Mouse (Mus musculus): ENCODE data around the gene Cry2. TPM values are rescaled to one million over a fixed set of nuclear protein-coding genes. Genes with fewer than 3 reads are reported as not detected.
A peak's percentile ranks its signal among the peaks of the same experiment; 100 is the strongest.

Cry2 gene
- polyA plus RNA-seq, 1 experiment from 2014 or later: 49.0 TPM

DNA sequence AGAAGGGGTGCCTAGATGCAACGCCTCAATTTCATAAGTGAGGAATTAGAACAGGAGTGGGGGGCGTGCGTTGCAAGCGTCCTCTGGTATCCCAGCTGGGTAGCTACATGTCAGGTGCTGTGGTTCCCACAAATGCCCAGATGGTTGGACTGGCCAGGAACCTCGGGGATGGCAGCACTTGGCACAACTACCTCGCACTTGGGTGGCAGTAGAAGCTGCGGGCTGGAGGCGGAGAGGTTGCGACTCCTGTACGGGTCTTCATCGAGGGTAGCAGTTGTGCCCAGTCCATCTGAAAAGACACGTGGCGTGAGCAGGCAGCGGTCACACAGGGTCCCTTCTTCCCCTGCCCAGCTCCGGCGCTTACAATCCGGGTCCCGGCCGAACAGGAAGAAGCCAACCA lies 63.5 kb downstream of the Cry2 start:
- WGBS: 12% methylated on average over 19 of the region's 19 CpGs
- H3K4me3 ChIP-seq: peak overlapping the region; percentile 33
- ATAC-seq (replicated peaks): no peak
- H3K9ac ChIP-seq: 0 out of 2 replicates have a peak overlapping the region, but pooled peaks have one; percentile 9
- H3K9me3 ChIP-seq: no peaks in the 10 kb centered on the region
- no peaks in the 10 kb centered on the region for H3K36me3 ChIP-seq (replicated peaks)
- H3K27ac ChIP-seq: no peak overlapping the region
- H3K4me1 ChIP-seq: peaks cover 42% of the 10 kb centered on the region
- H3K4me2 ChIP-seq: peak overlapping the region; percentile 59
- H3K27me3 ChIP-seq (replicated peaks): peaks cover 27% of the 10 kb centered on the region

DNA sequence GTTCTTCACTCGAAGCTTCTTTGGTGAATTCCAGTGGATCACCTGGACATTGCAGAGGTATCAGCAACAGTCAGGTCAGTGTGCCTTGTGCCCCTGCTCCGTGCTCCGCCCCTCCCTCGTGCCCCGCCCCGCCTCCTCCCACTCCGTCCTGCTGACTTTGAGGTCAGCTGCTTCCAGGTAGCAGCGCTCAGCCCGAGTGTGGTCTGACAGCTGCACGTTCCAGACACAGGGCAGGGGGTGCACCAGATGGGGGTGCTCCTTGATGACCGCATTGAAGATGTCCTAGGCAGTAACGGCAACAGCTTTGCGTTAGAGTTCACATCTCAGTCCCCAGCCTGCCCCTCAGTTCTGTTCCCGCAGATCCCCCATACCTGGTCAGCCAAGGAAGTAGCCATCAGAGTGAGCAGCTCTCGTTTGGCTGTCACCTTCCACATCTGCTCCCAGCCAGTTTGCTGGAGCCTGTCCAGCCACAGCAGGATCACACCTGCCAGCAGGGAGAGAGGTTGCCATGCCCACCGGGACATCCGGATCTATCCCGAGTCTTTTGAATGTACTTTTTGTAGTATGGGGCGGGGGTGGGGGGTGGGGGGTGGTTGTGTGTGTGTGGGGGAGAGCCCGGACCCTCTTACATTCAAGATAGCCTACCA lies 66.3 kb downstream of the Cry2 start:
- Histone ChIP-seq H3K4me2 (no peak overlapping the region), H3K36me3 (replicated peaks) (peaks cover 6% of the 10 kb centered on the region; the same call in 1 of the 2 replicates), H3K27me3 (replicated peaks) (peaks cover 27% of the 10 kb centered on the region), H3K4me3 (no peak overlapping the region), H3K27ac (no peak overlapping the region), H3K9me3 (no peaks in the 10 kb centered on the region), H3K4me1 (peaks cover 24% of the 10 kb centered on the region), H3K9ac (no peak overlapping the region)
- no peak for ATAC-seq (replicated peaks)
- 56% methylated on average over 20 of the region's 20 CpGs for WGBS

DNA sequence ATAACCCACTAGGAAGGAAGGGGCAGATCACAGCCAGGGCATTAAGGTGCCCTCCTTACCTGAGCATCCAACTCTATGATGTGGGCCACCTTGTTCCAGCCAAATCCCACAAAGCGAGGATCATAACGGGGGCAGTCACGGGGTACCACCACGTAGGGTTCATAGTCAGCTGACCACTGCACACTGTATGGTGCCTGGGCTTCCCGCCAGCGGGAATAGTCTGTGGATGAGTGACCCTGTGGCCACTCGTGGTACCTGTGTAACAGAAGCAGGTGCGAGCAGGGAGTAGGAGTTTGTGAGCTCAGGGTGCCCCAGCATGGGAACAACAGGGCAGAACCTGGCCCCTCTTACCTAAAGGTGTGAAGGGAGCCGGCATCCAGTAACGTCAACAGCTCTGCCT lies 68.3 kb downstream of the Cry2 start:
- Histone ChIP-seq H3K9me3 (no peaks in the 10 kb centered on the region), H3K36me3 (replicated peaks) (peaks cover 6% of the 10 kb centered on the region; the same call in 1 of the 2 replicates), H3K4me1 (peaks cover 5% of the 10 kb centered on the region), H3K9ac (no peak overlapping the region), H3K4me3 (no peak overlapping the region), H3K27me3 (replicated peaks) (peaks cover 17% of the 10 kb centered on the region), H3K27ac (no peak overlapping the region), H3K4me2 (no peak overlapping the region)
- 94% methylated on average over 10 of the region's 10 CpGs for WGBS
- no peak for ATAC-seq (replicated peaks)

DNA sequence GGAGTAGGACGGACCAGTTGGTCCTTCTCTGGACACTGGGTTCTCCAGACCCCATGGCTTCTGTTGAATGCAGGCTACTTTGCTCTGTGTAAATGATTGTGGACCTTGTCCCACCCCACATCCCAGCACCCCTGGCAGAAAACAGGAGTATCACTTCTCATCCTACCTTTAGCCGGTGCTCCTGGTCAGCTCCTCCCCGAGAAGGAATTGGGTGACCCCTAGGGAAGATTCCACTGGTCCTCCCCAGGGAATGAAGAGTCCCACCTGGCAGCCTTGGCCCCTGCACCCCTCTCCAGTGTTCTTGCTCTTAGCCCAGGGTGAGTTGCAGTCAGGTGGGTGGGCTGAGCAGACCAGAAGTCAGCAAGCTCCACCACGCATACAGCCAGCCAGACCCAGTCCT lies 69.8 kb downstream of the Cry2 start:
- peaks cover 3% of the 10 kb centered on the region; the same call in 1 of the 2 replicates for H3K27me3 ChIP-seq (replicated peaks)
- 89% methylated on average over 4 of the region's 4 CpGs for WGBS
- H3K4me2 ChIP-seq: no peak overlapping the region
- no peak overlapping the region for H3K9ac ChIP-seq
- no peak overlapping the region for H3K4me3 ChIP-seq
- no peak for ATAC-seq (replicated peaks)
- H3K4me1 ChIP-seq: no peaks in the 10 kb centered on the region
- H3K9me3 ChIP-seq: no peaks in the 10 kb centered on the region
- peaks cover 17% of the 10 kb centered on the region; the same call in 1 of the 2 replicates for H3K36me3 ChIP-seq (replicated peaks)
- no peak overlapping the region for H3K27ac ChIP-seq

DNA sequence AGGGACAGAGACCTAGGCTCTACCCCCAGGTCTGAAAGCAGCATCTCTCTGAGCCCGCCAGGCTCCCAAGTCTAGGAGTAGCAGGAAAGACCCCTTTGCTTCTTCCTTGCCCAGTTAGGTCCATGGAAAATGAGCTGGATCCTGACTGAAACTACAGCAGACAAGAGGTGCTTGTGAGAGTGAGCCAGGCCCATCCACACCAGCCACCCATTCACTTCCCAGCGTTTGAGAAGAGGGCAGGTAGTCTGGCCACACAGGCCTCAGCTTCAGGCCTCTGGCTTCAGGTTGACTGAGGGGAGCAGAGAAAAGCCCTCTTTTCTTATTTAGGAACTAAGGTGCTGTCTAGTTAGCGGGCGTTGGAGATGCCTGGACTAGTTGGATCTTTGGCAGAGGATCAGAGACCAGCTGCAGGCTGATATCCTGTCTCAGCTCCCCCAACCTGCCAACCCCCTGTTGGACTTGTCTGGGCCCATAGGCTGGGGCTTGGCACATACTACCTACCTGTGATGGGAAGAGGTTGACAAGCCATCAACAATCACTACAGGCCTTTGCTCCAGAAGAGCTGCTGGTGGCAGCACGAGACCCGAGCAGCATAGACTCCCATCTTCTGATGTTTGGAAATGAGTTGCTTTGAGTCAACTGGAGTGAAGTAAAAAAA lies 71.1 kb downstream of the Cry2 start:
- 94% methylated on average over 6 of the region's 6 CpGs for WGBS
- Histone ChIP-seq H3K27me3 (replicated peaks) (no peaks in the 10 kb centered on the region), H3K4me3 (no peak overlapping the region), H3K27ac (no peak overlapping the region), H3K4me1 (no peaks in the 10 kb centered on the region), H3K4me2 (no peak overlapping the region), H3K36me3 (replicated peaks) (peaks cover 25% of the 10 kb centered on the region; the same call in 1 of the 2 replicates), H3K9ac (no peak overlapping the region), H3K9me3 (no peaks in the 10 kb centered on the region)
- ATAC-seq (replicated peaks): no peak

DNA sequence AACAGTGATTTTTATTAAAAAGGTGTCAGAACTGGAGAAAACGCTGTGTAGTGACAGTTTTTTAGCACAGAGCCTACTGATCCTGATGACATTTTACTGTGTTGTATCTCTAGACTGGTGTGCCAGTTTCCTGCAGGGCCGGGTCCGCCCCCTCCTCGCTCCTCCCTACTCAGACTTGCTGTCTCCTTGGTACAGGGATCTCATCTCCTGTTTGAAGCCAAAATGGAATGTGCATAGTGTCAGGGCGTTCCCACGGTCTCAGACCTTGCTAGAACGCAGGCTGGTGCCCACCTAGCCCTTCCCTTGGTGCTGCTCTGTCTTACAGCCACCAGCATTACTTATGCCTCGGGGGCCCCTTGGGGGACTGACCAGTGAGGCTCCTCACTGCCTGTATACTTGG lies 72.0 kb downstream of the Cry2 start:
- WGBS: 84% methylated on average over 8 of the region's 8 CpGs
- no peaks in the 10 kb centered on the region for H3K27me3 ChIP-seq (replicated peaks)
- H3K4me3 ChIP-seq: no peak overlapping the region
- ATAC-seq (replicated peaks): no peak
- H3K36me3 ChIP-seq (replicated peaks): peaks cover 31% of the 10 kb centered on the region; the same call in 1 of the 2 replicates
- H3K4me2 ChIP-seq: no peak overlapping the region
- no peak overlapping the region for H3K27ac ChIP-seq
- no peak overlapping the region for H3K9ac ChIP-seq
- no peaks in the 10 kb centered on the region for H3K4me1 ChIP-seq
- no peaks in the 10 kb centered on the region for H3K9me3 ChIP-seq

DNA sequence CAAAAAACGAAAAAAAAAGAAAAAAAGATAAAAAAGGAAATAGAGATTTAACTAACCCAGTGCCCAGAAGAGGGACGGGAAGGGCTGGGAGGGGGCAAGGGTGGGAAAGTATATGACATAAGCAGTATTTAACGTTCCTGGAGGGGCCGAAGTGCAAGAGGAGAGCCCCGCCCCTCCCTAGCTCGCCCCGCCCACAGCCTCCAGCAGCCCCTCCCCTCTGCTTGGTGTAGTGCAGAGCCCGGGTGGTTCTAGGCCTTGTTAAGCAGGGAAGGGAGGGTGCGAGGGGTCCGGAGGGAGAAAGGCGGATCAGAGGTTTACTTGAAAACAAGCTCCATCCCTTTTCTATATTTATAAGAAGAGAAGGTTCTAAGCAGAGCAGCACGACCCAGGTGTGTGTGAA lies 73.0 kb downstream of the Cry2 start:
- H3K9me3 ChIP-seq: no peaks in the 10 kb centered on the region
- no peak overlapping the region for H3K9ac ChIP-seq
- ATAC-seq (replicated peaks): no peak
- no peaks in the 10 kb centered on the region for H3K27me3 ChIP-seq (replicated peaks)
- H3K27ac ChIP-seq: no peak overlapping the region
- no peak overlapping the region for H3K4me2 ChIP-seq
- WGBS: 20% methylated on average over 12 of the region's 12 CpGs
- H3K4me3 ChIP-seq: no peak overlapping the region
- peaks cover 36% of the 10 kb centered on the region; the same call in 1 of the 2 replicates for H3K36me3 ChIP-seq (replicated peaks)
- no peaks in the 10 kb centered on the region for H3K4me1 ChIP-seq

DNA sequence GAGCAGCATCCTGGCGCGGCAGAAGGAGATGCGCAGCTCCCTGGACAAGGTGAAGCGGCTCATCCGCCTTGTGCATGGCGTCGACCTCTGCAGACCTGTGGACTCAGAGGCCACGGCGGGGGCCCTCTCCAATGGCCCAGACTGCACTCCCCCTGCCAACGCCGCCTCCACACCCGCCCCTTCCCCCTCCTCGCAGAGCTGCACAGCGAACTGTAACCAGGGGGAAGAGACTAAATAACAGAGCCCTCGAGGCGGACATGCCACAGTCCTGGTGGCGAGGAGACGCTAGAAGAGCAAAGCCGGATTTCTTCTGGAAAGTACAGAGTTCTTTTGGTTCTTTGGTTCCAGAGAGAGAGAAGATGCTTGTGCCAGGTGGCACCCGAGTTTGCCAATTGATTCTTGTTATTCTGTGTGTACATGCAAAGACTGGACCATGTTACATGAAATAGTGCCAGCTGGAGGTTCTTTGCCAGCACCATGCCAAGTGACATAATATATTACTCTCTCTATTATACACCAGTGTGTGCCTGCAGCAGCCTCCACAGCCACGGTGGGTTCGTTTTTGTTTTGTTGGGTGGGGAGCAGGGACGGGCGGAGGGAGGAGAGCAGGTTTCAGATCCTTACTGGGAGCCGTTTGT lies 73.5 kb downstream of the Cry2 start:
- Histone ChIP-seq H3K36me3 (replicated peaks) (peaks cover 37% of the 10 kb centered on the region; the same call in 1 of the 2 replicates), H3K9ac (no peak overlapping the region), H3K4me2 (no peak overlapping the region), H3K4me3 (no peak overlapping the region), H3K27me3 (replicated peaks) (no peaks in the 10 kb centered on the region), H3K9me3 (no peaks in the 10 kb centered on the region), H3K4me1 (no peaks in the 10 kb centered on the region), H3K27ac (no peak overlapping the region)
- WGBS: 72% methylated on average over 25 of the region's 25 CpGs
- no peak for ATAC-seq (replicated peaks)

DNA sequence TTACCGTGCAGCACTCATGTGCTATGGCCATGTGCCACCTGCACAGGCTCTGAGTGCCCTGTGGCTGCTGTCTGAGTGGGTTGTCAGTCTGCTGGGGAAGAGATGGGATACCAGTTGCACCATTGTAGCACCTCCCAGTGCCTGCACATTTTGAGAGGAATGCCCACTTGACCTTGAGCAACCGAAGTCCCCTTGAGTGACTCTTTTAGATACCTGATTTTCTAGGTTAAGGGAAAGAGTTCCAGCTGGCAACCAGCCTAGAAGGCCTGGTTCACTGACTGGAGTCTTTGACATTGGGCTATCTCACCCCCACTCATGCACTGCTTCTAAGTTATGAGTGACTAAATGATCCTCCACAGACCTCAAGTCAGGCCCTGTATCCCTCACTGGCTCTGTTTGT lies 74.5 kb downstream of the Cry2 start:
- Histone ChIP-seq H3K4me1 (no peaks in the 10 kb centered on the region), H3K9me3 (no peaks in the 10 kb centered on the region), H3K36me3 (replicated peaks) (peaks cover 37% of the 10 kb centered on the region; the same call in 1 of the 2 replicates), H3K9ac (no peak overlapping the region), H3K4me3 (no peak overlapping the region), H3K27ac (no peak overlapping the region), H3K27me3 (replicated peaks) (no peaks in the 10 kb centered on the region), H3K4me2 (no peak overlapping the region)
- no peak for ATAC-seq (replicated peaks)
- 88% methylated on average over 2 of the region's 2 CpGs for WGBS

DNA sequence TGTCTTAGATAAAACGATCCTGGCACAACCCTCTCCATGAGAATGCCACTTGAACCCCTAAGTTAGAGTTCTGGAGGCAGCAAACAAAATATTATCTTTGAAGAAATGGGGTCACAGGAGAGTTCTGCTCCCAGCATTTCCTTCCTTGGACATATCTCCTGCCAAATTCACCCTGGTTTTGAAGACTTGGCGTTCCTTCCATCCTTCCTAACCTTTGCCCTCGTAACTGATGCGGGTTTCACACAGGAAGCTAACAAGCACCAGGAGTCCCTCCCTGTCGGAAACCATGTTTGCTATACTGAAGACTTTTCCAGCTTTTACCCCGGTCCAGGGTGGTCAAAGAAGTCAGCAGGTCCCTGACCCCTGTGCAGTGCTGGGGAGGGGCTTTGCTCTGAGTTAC lies 79.6 kb downstream of the Cry2 start:
- H3K36me3 ChIP-seq (replicated peaks): peaks cover 51% of the 10 kb centered on the region; the same call in 1 of the 2 replicates
- no peak overlapping the region for H3K4me2 ChIP-seq
- 77% methylated on average over 6 of the region's 6 CpGs for WGBS
- H3K9ac ChIP-seq: no peak overlapping the region
- no peak for ATAC-seq (replicated peaks)
- H3K9me3 ChIP-seq: no peaks in the 10 kb centered on the region
- no peak overlapping the region for H3K27ac ChIP-seq
- H3K4me1 ChIP-seq: no peaks in the 10 kb centered on the region
- H3K4me3 ChIP-seq: no peak overlapping the region
- no peaks in the 10 kb centered on the region for H3K27me3 ChIP-seq (replicated peaks)

All from midbrain, embryonic 15.5 days (tissue).